Mouse (Mus musculus) cerebellum, postnatal 4 days (tissue): ENCODE results near the gene H2-T22.

Source experiments
- DNase-seq, 2 experiments: peaks; one replicate each; pipeline ENCODE4 v3.0.0; 2022; ENCODE audit warnings: low spot score in 2 of 2, mixed read lengths in 1 of 2

H2-T22 gene

DNA sequence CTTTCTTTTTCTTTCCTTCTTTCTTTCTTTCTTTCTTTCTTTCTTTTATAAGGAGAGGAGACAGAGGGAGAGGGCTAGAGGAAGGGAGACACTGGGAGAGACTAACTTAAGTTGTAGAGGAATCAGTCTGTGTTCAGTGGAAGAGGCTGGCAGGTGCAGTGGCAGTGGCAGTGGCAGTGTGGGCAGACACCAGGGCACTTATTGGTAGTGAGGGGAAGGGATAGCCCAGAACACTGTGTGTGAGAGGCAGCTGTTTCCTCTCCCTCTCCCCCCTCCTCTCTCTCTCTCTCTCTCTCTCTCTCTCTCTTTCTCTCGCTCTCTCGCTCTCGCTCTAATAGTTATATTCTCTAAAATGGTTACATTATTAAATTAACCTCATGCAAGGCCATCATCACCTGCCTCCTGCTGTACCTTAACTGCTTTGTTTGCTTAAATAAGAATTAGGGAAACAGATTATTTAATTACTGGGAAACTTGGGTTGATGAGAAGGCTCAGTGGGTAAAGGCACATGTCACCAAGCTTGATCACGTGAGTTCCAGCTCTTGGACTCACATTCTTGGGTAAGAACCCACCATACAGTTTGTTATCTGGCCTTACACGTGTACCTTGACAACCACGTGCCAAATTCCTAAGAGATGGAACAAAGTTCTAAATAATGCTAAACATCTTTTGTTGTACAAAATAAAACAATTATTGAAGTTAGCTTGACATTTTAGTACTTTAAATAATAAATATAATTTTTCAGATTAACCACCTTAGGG lies 43.8 kb downstream of the H2-T22 start:
- no peak for DNase-seq

DNA sequence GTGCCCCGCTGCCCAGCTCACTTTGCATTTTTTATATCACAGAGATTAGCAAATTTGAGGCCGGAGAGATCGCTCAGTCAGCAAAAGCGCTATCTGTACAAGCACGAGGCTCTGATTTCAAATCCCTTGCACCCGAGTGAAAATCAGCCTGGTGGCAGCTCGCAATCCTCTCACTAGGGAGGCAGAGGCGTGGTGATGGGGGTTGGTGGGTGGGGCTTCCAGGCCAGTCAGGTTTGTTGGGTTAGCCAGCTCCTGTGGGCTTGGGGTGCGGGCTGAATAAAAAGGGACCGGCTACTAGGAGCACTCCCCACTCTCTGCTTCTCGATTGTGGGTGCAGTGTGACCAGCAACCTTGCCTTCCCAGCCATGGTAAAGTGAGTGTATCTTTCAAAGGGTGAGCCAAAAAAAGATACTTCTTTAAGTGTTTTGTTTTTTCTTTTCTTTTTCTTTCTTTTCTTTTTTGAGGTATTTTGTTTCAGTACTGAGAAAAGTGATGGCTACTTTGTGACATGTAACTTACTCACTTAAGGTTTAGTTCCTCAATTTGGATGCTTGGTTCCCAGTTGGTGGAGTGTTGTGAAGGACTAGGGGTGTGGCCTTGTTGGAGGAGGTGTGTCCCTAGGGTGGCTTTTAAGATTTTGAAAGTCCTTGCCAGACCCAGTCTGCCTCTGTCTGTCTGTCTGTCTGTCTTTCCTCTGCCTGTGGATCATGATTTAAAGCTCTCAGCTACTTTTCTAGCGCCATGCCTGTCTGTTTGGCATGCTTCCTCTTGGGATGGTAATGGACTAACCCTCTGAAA lies 44.6 kb downstream of the H2-T22 start:
- no peak for DNase-seq

DNA sequence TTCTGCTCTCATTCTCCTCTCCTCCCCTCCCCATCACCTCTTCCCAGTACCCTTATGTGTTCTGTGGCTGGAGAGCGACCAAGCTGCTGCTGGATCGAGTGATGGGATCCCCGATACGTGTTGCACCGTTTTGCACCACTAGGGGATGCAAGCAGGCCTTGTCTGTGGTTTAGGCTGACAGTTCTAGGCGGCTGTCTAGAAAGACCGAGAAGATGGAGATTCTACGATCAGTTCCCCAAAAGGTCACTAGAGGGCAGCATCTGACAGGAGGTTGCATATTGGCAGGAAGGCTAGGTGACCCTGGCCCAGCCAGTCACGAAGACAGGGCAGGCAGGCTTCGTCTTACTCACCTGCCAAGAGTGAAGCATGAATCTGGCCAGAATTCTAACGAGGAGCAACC lies 45.6 kb downstream of the H2-T22 start:
- peak; percentile 91 to 98 for DNase-seq

DNA sequence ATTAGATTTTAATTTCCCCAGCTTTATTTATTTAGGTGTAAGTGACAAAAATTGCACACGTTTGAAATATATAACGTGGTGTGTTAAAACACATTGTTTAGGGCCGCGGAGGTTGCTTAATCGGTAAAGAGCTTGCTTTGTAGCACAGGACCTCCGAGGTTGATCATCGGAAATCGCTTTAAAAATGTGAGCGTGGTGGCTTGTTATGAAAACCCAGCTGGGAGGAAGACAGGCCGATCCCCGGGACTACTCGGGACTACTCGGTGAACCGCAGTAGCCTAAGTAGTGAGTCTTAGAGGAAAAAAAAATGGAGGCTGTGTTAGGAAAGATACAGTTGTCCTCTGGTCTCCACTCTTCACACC lies 47.7 kb downstream of the H2-T22 start:
- no peak for DNase-seq

DNA sequence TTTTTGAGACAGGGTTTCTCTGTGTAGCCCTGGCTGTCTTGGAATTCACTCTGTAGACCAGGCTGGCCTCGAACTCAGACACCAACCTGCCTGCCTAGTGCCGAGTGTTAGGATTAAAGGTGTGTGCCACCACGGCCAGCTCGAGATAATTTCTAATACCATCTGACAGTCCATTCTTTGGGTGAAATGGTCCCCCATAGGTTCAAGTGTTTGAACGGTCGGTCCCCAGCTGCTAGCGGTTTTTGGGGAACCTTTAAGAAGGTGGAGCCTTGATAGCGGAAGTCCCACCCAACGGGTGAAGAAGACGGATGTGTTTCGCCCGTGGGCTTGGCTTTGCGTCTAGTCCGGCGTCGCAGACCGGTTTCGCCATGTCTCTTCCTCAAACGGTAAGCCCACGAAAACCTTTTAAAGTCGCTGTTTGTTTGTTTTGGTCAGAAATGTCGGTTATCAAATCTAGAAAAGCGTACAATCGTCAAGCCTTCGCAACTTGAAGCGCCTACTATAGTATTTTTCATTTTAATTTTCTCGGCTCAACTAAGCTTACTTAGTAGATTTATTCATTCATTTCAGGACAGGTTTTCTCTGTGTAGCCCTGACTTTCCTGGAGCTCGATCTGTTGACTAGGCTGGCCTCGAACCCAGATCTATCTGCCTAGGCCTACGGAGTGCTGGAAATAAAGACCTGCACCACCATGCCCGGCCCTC lies 48.2 kb downstream of the H2-T22 start:
- DNase-seq = peak in 1 of 2 experiments; percentile 59

DNA sequence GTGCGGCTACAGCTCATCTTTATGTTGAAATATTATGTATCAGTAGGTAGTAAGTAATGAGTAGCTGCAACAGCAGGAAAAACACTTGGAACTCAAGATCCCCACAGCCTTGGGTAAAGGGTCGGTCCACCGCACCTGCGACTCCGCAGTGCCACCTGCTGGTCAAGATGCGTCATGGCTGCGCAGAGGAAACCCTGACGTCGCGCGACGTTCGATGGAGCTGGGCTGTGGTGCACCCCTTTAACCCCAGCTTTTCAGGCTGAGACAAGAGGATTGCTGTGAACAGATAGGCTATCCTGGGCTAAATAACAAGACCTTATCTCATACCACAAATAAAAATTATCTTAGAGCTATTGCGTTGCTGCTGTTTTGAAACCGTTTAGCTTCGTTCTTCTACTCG lies 48.9 kb downstream of the H2-T22 start:
- peak; percentile 66 to 76 for DNase-seq

DNA sequence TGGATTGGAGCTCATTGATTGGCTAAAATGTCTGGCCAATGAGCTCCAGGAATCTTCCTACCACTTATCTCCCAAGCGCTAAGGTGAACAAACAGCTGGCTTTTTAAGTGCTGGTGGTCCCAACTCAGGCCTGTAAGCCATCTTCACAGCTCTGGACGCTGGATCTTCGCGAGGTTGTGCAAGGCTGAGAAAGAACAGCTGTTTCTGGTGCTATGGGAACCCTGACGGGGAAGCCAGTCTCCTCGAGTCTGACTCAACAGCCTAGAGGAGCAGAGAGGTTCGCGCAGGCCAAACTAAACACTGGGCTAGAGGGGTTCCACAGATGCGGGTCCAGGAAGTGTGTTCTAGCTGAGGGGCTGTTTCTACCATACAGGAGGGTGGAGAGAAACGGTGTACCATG lies 50.8 kb downstream of the H2-T22 start:
- DNase-seq = no peak
